Mouse (Mus musculus) liver, embryonic 14.5 days (tissue): Measurements from ENCODE around the gene Gm7030.
"Not testable (repeated sequence)": the region's sequence is repeated elsewhere in the genome, so short reads cannot be mapped to it uniquely, and the experiment has no call there.

ENCODE experiments used
- CTCF ChIP-seq: IDR thresholded peaks from 2 replicates; pipeline ENCODE4 v1.5.1; 2016; ENCODE audit warnings: antibody characterized with exemption, low read depth, control low read depth
- EP300 ChIP-seq: IDR thresholded peaks from 2 replicates; pipeline ENCODE4 v1.6.1; 2016; ENCODE audit warnings: antibody characterized with exemption, low read depth

GRCm38 (mm10) chr17:36124111-36124510, 5.1 kb downstream of the Gm7030 start:
- TF ChIP-seq EP300, CTCF: not testable (repeated sequence)
